Mouse (Mus musculus): ENCODE measurements around the gene Rps6ka4.

Gene Rps6ka4

GRCm38 (mm10) chr19:6840475-6841291 lies at the start of gene Rps6ka4:
Rps6ka4 (minus strand) TSS chr19:6840636.
- DNase-seq (ENCODE audit: low spot score), result no peak

GRCm38 (mm10) chr19:6877965-6878364 lies 37.5 kb upstream of the Rps6ka4 start:
- DNase-seq (ENCODE audit: low spot score), result peak; percentile 44

GRCm38 (mm10) chr19:6876799-6877198 lies 36.4 kb upstream of the Rps6ka4 start:
- no peak for DNase-seq (ENCODE audit: low spot score)

- no peak for DNase-seq (ENCODE audit: low spot score)
Measured at GRCm38 (mm10) chr19:6875834-6876233, 35.4 kb upstream of the Rps6ka4 start.

- no peak for DNase-seq (ENCODE audit: low spot score)
Measured at GRCm38 (mm10) chr19:6874257-6874656, 33.8 kb upstream of the Rps6ka4 start.

GRCm38 (mm10) chr19:6872701-6873100 lies 32.3 kb upstream of the Rps6ka4 start:
- DNase-seq (ENCODE audit: low spot score), result no peak

- DNase-seq (ENCODE audit: low spot score), result no peak
Measured at GRCm38 (mm10) chr19:6871574-6872271, 31.3 kb upstream of the Rps6ka4 start.

- peak; percentile 46 for DNase-seq (ENCODE audit: low spot score)
Measured at GRCm38 (mm10) chr19:6869355-6869754, 28.9 kb upstream of the Rps6ka4 start.

- DNase-seq (ENCODE audit: low spot score), result no peak
Measured at GRCm38 (mm10) chr19:6861451-6861850, 21.0 kb upstream of the Rps6ka4 start.

- DNase-seq (ENCODE audit: low spot score), result no peak
Measured at GRCm38 (mm10) chr19:6860706-6861105, 20.3 kb upstream of the Rps6ka4 start.

- DNase-seq (ENCODE audit: low spot score), result no peak
Measured at GRCm38 (mm10) chr19:6859971-6860370, 19.5 kb upstream of the Rps6ka4 start.

GRCm38 (mm10) chr19:6859032-6859651 lies 18.7 kb upstream of the Rps6ka4 start:
- no peak for DNase-seq (ENCODE audit: low spot score)

GRCm38 (mm10) chr19:6858031-6858430 lies 17.6 kb upstream of the Rps6ka4 start, which contains the start of gene Ccdc88b:
Ccdc88b (minus strand) TSS chr19:6858211.
- DNase-seq (ENCODE audit: low spot score), result no peak

- DNase-seq (ENCODE audit: low spot score), result no peak
Measured at GRCm38 (mm10) chr19:6857391-6858005, 17.1 kb upstream of the Rps6ka4 start.

GRCm38 (mm10) chr19:6857003-6857360 lies 16.5 kb upstream of the Rps6ka4 start:
- DNase-seq (ENCODE audit: low spot score), result no peak

- no peak for DNase-seq (ENCODE audit: low spot score)
Measured at GRCm38 (mm10) chr19:6856281-6857002, 16.0 kb upstream of the Rps6ka4 start.

- peak; percentile 42 for DNase-seq (ENCODE audit: low spot score)
Measured at GRCm38 (mm10) chr19:6855225-6856031, 15.0 kb upstream of the Rps6ka4 start.

- no peak for DNase-seq (ENCODE audit: low spot score)
Measured at GRCm38 (mm10) chr19:6854658-6855057, 14.2 kb upstream of the Rps6ka4 start.

- DNase-seq (ENCODE audit: low spot score), result no peak
Measured at GRCm38 (mm10) chr19:6853903-6854302, 13.5 kb upstream of the Rps6ka4 start.

GRCm38 (mm10) chr19:6852393-6853305 lies 12.2 kb upstream of the Rps6ka4 start:
- DNase-seq (ENCODE audit: low spot score), result no peak
